Mouse (Mus musculus) heart, embryonic 15.5 days (tissue): ENCODE measurements around the gene Syne1. TPM values are rescaled to one million over a fixed set of nuclear protein-coding genes. Genes with fewer than 3 reads are reported as not detected.

ENCODE experiments used
- ATAC-seq: fragments of 200-750 bp; cut with Nextera tagmentation; replicated peaks from 2 replicates; pipeline ENCODE4 v1.8.0; 2017; ENCODE audit warnings: low read depth, moderate TSS enrichment; ENCODE audit not compliant: insufficient number of reproducible peaks, insufficient read depth, low FRiP score
- H3K27ac ChIP-seq: fragments of 300-500 bp; sonication (generic); 2 replicates; pipeline ENCODE4 v1.5.1; 2015; ENCODE audit warnings: mild to moderate bottlenecking, inconsistent platforms
- H3K27me3 ChIP-seq: fragments of 300-500 bp; sonication (generic); 2 replicates; pipeline ENCODE4 v1.6.1; 2015; ENCODE audit warnings: inconsistent platforms
- H3K36me3 ChIP-seq: fragments of 300-500 bp; sonication (generic); 2 replicates; pipeline ENCODE4 v1.6.1; 2015; ENCODE audit warnings: mild to moderate bottlenecking, inconsistent platforms
- H3K4me1 ChIP-seq: fragments of 300-500 bp; sonication (generic); replicated peaks from 2 replicates; pipeline ENCODE4 v1.6.1; 2015; ENCODE audit warnings: inconsistent platforms
- H3K4me2 ChIP-seq: fragments of 300-500 bp; sonication (generic); 2 replicates; pipeline ENCODE4 v1.6.1; 2015; ENCODE audit warnings: inconsistent platforms, mild to moderate bottlenecking, moderate library complexity
- H3K4me3 ChIP-seq: fragments of 300-500 bp; sonication (generic); 2 replicates; pipeline ENCODE4 v1.5.1; 2015; ENCODE audit warnings: mild to moderate bottlenecking, inconsistent platforms
- H3K9ac ChIP-seq: fragments of 300-500 bp; sonication (generic); 2 replicates; pipeline ENCODE4 v1.6.1; 2015; ENCODE audit warnings: mild to moderate bottlenecking, inconsistent platforms
- H3K9me3 ChIP-seq: fragments of 300-500 bp; sonication (generic); replicated peaks from 2 replicates; pipeline ENCODE4 v1.6.1; 2016; ENCODE audit warnings: inconsistent platforms
- WGBS: fragments of 180-500 bp; shearing (Covaris S2); methylation state at CpG from one replicate; pipeline ENCODE4 v1.1.7; 2015; ENCODE audit warnings: mixed read lengths; 5-methylcytosine and 5-hydroxymethylcytosine counted together
- polyA plus RNA-seq: library from polyadenylated mRNA; unstranded; fragments of >200 nt; fragmentation: Nextera tagmentation; extraction: Ambion mirVana; gene quantifications from 2 replicates; pipeline ENCODE4 v1.2.1, GENCODE M21; 2015

The Syne1 gene
- polyA plus RNA-seq, 1 experiment from 2014 or later = 23.2 TPM

DNA sequence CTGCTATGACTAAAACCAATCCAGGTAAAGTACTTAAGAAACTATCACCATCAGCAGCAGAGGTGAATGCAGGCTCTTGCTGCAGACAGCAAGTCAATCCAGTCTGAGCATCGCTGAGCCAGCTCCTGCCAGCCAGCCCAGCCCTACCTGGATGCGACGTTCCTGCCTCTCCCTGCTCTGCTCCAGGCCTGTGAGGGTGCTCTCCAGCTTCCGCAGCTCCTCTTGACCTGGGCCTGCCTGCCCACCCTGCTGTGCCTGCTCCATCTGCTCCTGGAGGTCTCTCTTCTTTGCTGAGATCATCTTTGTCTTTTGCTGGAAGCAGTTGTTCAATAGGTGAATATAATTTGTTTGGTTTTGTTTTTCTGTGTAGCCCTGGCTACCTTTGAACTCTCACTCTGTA, 208.1 kb downstream of the Syne1 start:
- Histone ChIP-seq H3K9ac (no peak overlapping the region), H3K27me3 (no peaks in the 10 kb centered on the region), H3K4me3 (no peak overlapping the region), H3K36me3 (no peaks in the 10 kb centered on the region), H3K9me3 (no peaks in the 10 kb centered on the region), H3K4me2 (no peak overlapping the region), H3K4me1 (no peaks in the 10 kb centered on the region), H3K27ac (no peak overlapping the region)
- no peak for ATAC-seq
- 65% methylated on average over 4 of the region's 4 CpGs for WGBS

DNA sequence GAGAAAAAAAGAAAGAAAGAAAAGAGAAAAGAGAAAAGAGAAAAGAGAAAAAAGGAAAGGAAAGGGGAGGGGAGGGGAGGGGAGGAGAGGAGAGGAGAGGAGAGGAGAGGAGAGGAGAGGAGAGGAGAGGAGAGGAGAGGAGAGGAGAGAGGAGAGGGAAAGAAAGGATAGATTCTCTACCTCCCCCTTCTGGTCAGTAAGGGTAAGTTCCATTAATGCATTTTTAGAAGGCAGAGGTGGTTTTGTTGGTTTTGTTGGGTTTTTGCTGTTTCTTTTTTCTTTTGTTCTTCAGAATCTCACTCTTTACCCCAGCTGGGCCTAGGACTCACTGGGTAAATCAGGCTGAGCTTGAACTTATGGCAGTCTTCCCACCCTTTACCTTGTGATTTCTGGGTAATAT, 214.9 kb downstream of the Syne1 start:
- no peak overlapping the region for H3K9ac ChIP-seq
- no peaks in the 10 kb centered on the region for H3K9me3 ChIP-seq
- H3K27ac ChIP-seq = no peak overlapping the region
- H3K4me2 ChIP-seq = no peak overlapping the region
- H3K36me3 ChIP-seq = no peaks in the 10 kb centered on the region
- ATAC-seq = no peak
- no peaks in the 10 kb centered on the region for H3K4me1 ChIP-seq
- no peak overlapping the region for H3K4me3 ChIP-seq
- no peaks in the 10 kb centered on the region for H3K27me3 ChIP-seq

DNA sequence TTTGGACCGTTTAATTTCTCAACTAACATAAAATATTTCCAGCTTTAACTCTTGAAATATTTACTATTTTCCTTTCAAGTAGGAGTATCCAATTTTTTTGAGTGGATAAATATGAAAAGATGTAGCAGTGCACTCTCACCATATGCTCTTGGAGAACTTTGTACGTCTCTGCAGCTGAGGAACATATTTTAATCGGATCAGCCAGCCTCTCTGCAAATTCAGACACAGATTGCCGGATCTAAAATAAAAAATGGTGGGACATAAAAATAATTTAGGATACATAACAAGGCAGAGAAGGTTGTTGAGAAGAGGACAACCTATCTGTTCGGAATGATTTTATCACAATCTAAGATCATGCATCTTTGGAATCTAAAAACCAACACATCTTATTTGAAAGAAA, 218.5 kb downstream of the Syne1 start:
- ATAC-seq = no peak
- no peak overlapping the region for H3K4me2 ChIP-seq
- no peaks in the 10 kb centered on the region for H3K36me3 ChIP-seq
- no peaks in the 10 kb centered on the region for H3K27me3 ChIP-seq
- H3K27ac ChIP-seq = no peak overlapping the region
- WGBS = 86% methylated on average over 5 of the region's 5 CpGs
- no peaks in the 10 kb centered on the region for H3K9me3 ChIP-seq
- no peak overlapping the region for H3K9ac ChIP-seq
- no peaks in the 10 kb centered on the region for H3K4me1 ChIP-seq
- H3K4me3 ChIP-seq = no peak overlapping the region

DNA sequence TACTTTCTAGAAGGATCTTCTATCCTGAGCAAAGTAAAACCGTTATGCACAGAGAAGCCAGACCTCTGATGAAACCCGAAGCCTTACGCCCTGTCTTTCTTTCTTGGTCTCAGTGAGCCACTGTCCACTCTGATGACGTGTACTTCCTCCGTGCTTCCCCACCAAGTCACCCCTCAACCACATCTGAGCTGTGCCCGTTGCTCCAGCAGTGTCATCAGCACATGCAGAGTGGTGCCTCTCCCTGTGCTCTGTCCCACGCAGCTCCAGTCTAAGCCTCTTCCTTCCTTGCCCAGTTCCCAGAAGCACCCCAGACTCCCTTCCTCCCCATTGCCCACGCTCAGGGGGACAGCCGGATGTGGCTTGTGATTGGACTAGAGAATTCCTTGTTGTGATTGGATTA, 224.6 kb downstream of the Syne1 start:
- ATAC-seq = no peak
- Histone ChIP-seq H3K27me3 (no peaks in the 10 kb centered on the region), H3K9me3 (no peaks in the 10 kb centered on the region), H3K4me1 (no peaks in the 10 kb centered on the region), H3K4me3 (no peak overlapping the region), H3K4me2 (no peak overlapping the region), H3K36me3 (no peaks in the 10 kb centered on the region), H3K27ac (no peak overlapping the region), H3K9ac (no peak overlapping the region)
- 67% methylated on average over 9 of the region's 9 CpGs for WGBS

DNA sequence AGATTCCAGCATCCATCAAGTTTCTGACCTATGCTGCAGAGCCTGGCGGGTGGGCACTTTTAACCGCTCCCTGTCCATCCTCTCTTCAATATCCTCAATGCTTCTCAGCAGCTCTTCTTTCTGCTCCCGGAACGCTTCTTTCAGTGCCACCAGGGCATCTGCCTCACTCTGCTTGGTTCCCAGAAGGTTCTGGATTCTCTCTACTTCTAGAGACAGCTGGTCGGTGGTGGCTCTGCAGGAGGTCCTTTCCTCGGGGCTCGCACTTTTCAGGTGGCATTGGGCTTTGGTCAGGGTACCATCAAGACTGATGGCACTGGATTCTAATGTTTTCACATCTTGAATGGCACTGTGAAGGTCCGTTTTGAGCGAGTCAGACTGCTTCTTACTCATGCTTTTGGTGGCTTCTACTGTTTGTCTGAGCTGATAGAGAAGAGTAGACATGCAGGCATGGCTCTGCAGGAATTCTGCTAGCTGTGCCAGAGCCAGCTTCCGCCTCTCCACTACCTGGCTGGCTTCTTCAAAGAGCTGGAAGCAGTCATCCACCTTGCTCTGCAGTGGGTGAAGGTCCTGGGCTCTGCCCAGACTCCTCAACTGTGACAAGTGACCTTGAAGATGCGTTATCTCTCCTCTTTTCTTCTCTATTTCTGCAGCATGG, 227.4 kb downstream of the Syne1 start:
- H3K9me3 ChIP-seq = no peaks in the 10 kb centered on the region
- WGBS = 77% methylated on average over 11 of the region's 11 CpGs
- H3K27ac ChIP-seq = no peak overlapping the region
- H3K36me3 ChIP-seq = no peaks in the 10 kb centered on the region
- H3K9ac ChIP-seq = no peak overlapping the region
- ATAC-seq = no peak
- no peaks in the 10 kb centered on the region for H3K4me1 ChIP-seq
- no peaks in the 10 kb centered on the region for H3K27me3 ChIP-seq
- no peak overlapping the region for H3K4me2 ChIP-seq
- no peak overlapping the region for H3K4me3 ChIP-seq

DNA sequence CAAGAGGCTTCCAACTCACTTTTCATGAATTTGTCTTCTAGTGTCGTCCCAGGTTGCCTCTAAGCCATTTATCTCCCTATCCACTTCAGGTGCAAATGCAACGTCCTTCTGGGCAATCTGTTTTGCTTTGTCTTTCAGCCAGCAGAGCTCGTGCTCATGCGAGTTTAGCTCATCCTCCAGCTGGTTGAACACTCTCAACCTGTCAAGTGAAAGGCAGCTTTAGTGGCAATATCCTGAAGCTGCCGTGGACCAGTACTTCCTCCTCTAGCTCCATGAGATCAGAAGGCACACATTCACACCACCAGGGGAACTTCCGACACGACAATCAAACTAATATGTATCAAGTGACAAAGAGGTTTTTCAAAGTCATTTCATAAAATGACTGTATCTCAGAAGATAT, 228.7 kb downstream of the Syne1 start:
- Histone ChIP-seq H3K9me3 (no peaks in the 10 kb centered on the region), H3K9ac (no peak overlapping the region), H3K4me1 (no peaks in the 10 kb centered on the region), H3K36me3 (no peaks in the 10 kb centered on the region), H3K4me3 (no peak overlapping the region), H3K27me3 (no peaks in the 10 kb centered on the region), H3K27ac (no peak overlapping the region), H3K4me2 (no peak overlapping the region)
- ATAC-seq = no peak
- 34% methylated on average over 7 of the region's 7 CpGs for WGBS

DNA sequence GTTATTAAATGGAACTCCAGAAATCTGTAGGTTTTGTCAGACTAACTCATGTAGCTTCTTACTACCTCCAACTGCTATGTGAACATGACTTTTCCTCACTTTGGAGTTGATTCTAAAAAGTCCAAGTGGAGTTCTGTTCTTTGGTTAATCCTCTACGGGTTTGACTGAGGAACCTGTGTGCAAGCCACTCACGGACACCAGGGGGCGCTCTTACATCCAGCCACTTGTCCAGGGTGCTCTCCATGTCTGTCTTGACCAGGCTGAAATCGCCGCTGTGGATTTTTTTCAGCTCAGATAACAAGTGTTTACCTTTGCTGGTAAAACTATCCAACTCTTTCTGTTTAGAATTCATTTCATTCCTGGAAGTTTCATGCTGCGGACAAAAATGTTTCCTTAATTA, 233.7 kb downstream of the Syne1 start:
- Histone ChIP-seq H3K27ac (no peak overlapping the region), H3K9ac (no peak overlapping the region), H3K36me3 (no peaks in the 10 kb centered on the region), H3K4me2 (no peak overlapping the region), H3K27me3 (no peaks in the 10 kb centered on the region), H3K4me1 (no peaks in the 10 kb centered on the region), H3K9me3 (no peaks in the 10 kb centered on the region), H3K4me3 (no peak overlapping the region)
- 13% methylated on average over 6 of the region's 6 CpGs for WGBS
- ATAC-seq = no peak

DNA sequence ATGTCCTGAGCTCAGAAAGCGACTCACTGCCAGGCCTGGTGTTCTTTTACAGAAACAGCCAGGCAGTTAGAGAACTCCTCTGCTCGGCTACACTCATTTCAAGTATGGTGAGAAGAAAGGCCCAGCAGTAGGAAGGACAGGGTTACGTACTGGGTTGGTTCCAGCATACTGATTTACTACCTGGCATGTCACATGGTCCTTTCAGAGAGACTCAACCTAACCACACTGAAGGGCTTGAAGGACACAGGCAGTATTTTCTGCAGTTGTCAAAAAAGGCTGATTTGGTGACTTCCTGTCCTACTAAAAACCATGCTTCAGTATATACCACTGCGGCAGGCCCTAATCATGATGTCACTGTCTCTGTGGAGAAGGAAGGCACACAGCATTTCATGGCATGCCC, 238.8 kb downstream of the Syne1 start:
- H3K27ac ChIP-seq = no peak overlapping the region
- WGBS = 71% methylated on average over 4 of the region's 4 CpGs

DNA sequence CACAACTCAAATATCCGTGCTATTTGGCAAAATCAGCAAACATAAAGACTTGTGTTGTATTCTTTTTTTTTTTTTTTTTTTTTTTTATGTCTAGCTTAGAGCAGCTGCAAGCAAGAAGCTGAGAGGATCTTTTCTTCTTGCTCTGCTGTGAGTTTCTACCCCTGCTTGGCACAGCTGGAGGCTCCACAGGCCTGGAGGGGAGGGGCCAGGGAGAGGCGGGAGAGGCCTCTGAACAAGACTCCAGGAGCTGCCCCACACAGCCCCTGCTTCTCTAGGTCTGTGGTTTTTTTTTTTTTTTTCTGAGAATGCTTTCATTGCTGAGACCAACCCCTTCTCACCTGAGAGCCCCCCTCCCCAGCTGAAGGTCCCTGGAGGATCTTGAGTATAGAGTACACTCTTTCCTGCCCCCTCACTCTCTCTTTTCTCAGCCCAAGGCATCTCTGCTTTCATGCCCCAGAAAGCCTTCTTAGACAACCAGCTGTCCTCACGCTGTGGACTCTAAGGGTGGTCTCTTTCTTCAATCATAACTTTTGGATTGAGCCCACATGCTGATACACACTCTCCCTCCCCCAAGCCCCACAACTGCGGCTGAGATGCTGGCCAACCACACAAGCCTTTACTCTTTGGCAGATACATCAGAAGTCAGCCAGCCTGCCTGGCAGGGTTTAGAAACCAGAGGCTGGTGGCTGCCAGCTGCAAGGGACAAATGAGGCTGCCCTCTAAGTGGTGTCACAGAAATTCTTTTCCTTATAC, 241.1 kb downstream of the Syne1 start:
- peaks cover 6% of the 10 kb centered on the region; the same call in 1 of the 2 replicates for H3K4me1 ChIP-seq
- H3K9ac ChIP-seq = no peak overlapping the region
- H3K36me3 ChIP-seq = no peaks in the 10 kb centered on the region
- H3K4me2 ChIP-seq = no peak overlapping the region
- no peaks in the 10 kb centered on the region for H3K9me3 ChIP-seq
- no peaks in the 10 kb centered on the region for H3K27me3 ChIP-seq
- WGBS = 31% methylated on average over 4 of the region's 4 CpGs
- no peak overlapping the region for H3K27ac ChIP-seq
- ATAC-seq = no peak
- H3K4me3 ChIP-seq = no peak overlapping the region

More for the DNA sequence above, 238.8 kb downstream of the Syne1 start:
- no peak for ATAC-seq
- no peak overlapping the region for H3K4me2 ChIP-seq
- H3K36me3 ChIP-seq = no peaks in the 10 kb centered on the region
- H3K9me3 ChIP-seq = no peaks in the 10 kb centered on the region
- H3K4me3 ChIP-seq = no peak overlapping the region
- no peak overlapping the region for H3K9ac ChIP-seq
- H3K4me1 ChIP-seq = peaks cover 6% of the 10 kb centered on the region; the same call in 1 of the 2 replicates
- H3K27me3 ChIP-seq = no peaks in the 10 kb centered on the region

DNA sequence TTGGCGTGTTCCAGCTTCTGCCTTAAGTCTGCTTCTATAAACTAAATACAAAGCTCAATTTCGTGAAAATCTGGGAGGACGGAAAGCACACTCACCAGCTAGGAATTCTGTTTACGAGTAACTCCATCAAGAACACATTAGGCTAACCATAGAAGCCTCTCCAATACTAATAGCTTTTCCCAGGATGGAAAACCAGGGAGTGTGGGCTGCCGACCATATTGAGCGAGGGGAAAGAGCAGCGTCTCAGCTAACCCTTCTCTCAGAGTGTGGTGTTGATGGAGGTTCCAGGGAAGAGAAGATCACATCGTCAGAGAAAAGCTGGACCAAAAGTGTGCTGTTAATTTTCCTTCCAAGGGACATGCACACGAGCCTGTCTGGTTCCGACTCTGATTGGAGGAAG, 241.9 kb downstream of the Syne1 start:
- H3K27me3 ChIP-seq = no peaks in the 10 kb centered on the region
- ATAC-seq = no peak
- H3K36me3 ChIP-seq = no peaks in the 10 kb centered on the region
- H3K9ac ChIP-seq = no peak overlapping the region
- H3K4me1 ChIP-seq = peaks cover 6% of the 10 kb centered on the region; the same call in 1 of the 2 replicates
- 59% methylated on average over 10 of the region's 10 CpGs for WGBS
- no peaks in the 10 kb centered on the region for H3K9me3 ChIP-seq
- H3K4me2 ChIP-seq = no peak overlapping the region
- no peak overlapping the region for H3K27ac ChIP-seq
- H3K4me3 ChIP-seq = no peak overlapping the region

DNA sequence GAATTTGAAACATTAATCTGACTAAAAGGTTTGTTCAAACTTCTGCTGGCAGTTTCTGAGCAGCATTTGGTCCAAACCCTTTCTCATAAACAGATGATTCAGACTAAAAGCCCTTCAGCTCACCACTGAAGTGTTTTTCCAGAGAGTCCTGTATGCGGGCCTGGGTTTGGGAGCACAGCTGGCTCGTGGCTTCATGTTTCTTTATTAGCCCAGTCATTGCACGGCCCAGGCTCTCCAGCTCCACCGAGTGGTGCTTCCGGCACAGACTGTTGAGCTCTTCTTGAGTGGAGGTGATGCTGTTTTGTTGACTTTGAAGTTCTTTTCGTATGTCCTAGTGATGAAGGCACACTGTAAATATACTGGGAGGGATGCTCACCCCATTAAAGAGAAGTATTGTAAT, 245.7 kb downstream of the Syne1 start:
- no peak overlapping the region for H3K4me2 ChIP-seq
- H3K9me3 ChIP-seq = no peaks in the 10 kb centered on the region
- H3K27ac ChIP-seq = no peak overlapping the region
- WGBS = 38% methylated on average over 6 of the region's 6 CpGs
- no peak overlapping the region for H3K4me3 ChIP-seq
- ATAC-seq = no peak
- no peaks in the 10 kb centered on the region for H3K27me3 ChIP-seq
- H3K4me1 ChIP-seq = peaks cover 4% of the 10 kb centered on the region; the same call in 1 of the 2 replicates
- H3K9ac ChIP-seq = no peak overlapping the region
- no peaks in the 10 kb centered on the region for H3K36me3 ChIP-seq
